Mouse (Mus musculus): ENCODE data around the gene Tmem269.

- TF ChIP-seq CTCF (IDR thresholded peaks at IDR 0.05; ENCODE audit: low read depth, low read length) (peak; percentile 19; the same call in 1 of the 2 replicates), GATA1 (IDR thresholded peaks at IDR 0.05; ENCODE audit: borderline replicate concordance, low read length) (no peak), TAL1 (conservative IDR thresholded peaks at IDR 0.05; ENCODE audit: low read depth, low read length) (no peak), GATA2 (IDR thresholded peaks at IDR 0.05; ENCODE audit: borderline replicate concordance, low read depth, low read length) (no peak)
These were observed 23.6 kb upstream of the Tmem269 start for GRCm38 (mm10) chr4:119241664-119242063.
